Mouse (Mus musculus) right cerebral cortex, postnatal 25 days (tissue): ENCODE data around the gene S1pr2.
A peak's percentile ranks its signal among the peaks of the same experiment; 100 is the strongest.
"Not testable (repeated sequence)": the region's sequence is repeated elsewhere in the genome, so short reads cannot be mapped to it uniquely, and the experiment has no call there.

Experiments used
- DNase-seq: peaks from one replicate; pipeline ENCODE4 v3.0.0; 2022

Gene S1pr2

DNA sequence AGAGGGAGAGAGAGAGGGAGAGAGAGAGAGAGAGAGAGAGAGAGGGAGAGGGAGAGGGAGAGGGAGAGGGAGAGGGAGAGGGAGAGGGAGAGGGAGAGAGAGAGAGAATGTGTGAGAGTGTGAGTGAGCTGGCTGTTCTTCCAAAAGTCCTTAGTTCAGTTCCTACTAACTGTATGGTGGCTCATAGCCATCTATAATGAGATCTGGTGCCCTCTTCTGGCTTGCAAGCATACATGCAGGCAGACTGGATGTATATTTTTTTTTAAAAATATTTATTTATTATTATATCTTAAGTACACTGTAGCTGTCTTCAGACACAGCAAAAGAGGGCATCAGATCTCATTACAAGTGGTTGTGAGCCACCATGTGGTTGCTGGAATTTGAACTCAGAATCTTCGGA, 21.8 kb upstream of the S1pr2 start:
- not testable (repeated sequence) for DNase-seq

DNA sequence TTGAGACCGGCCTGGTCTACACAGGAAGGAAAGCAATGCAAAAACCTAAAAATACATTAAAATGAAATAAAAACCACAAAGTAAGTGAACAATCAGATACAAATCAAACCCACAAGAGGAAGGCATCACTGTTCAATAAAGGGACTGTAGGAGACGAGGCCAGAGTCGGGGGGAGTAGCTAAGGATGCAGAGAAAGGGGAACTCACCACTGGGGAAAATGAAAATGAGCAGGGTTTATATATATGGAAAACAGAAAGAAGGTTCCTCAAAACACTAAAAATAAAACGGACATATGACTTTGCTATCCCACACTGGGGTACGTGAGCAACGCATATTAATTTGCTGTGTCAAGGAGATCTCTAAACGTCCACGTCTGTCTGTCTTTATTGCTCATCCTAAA, 20.5 kb upstream of the S1pr2 start:
- no peak for DNase-seq

DNA sequence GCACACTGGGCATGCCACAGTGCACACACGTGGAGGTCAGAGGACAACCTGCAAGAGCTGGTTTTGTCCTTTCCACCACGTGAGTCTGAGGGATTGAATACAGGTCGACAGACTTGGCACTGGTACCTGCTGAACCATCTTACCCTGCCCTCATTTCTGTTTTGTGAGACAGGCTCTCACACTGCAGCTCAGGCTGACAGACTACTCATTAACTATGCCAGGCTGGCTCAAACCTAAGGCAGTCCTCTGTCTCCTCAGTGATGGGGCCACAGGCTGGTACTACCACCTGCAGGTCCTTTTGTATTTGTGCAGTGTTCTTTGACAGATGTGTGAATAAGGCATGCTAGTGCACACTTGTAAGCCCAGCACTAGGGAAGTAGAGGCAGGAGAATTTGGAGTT, 18.5 kb upstream of the S1pr2 start:
- no peak for DNase-seq

- no peak for DNase-seq
Measured at GRCm38 (mm10) chr9:20993165-20993898, 16.8 kb upstream of the S1pr2 start.

DNA sequence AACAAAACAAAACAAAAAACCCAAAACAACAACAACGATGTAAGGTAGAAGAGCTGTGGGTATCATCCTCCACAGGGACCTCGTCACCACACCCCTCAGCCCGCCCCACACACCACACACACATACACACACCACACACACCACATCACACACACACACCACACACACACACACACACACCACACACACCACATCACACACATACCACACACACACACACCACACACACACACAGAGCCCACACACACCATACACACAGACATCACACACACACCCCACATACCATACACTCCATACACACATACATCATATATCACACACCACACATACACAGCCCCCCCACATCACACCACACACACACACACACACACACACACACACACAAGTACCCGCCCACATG, 15.0 kb upstream of the S1pr2 start:
- no peak for DNase-seq

GRCm38 (mm10) chr9:20990861-20991260, 14.3 kb upstream of the S1pr2 start:
- no peak for DNase-seq

- no peak for DNase-seq
Measured at GRCm38 (mm10) chr9:20987953-20988352, 11.4 kb upstream of the S1pr2 start.

DNA sequence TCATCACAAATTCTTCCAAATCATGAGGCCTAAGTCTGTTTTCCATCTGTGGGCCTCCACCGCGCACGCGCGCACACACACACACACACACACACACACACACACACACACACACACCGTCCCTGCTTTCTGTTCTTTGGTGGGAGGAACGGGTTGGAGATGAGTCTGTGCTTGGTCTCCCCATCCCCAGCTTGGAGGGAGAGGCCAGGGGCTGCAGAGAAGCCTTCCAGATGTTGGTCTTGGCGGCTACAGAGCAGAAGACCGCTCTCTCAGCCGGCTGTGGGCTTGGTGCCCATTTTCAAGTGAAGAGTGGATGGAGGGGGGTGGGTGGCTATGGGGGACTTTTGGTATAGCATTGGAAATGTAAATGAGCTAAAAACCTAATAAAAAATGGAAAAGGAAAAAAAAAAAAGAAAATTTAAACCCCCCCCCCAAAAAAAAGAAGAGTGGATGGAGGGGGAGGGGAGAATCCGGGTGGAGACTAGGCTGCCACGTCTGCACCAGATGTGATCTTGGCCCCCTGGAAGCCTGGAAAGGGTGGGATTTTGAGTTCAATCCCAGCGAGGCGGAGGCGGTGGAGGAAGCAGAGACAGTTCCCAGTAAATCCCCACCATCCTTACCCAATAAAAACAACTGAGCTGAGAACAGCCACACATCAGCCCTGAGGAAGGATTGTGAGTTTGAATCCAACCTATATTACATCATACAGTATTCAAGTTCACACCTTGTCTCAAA, 10.5 kb upstream of the S1pr2 start:
- DNase-seq: no peak

DNA sequence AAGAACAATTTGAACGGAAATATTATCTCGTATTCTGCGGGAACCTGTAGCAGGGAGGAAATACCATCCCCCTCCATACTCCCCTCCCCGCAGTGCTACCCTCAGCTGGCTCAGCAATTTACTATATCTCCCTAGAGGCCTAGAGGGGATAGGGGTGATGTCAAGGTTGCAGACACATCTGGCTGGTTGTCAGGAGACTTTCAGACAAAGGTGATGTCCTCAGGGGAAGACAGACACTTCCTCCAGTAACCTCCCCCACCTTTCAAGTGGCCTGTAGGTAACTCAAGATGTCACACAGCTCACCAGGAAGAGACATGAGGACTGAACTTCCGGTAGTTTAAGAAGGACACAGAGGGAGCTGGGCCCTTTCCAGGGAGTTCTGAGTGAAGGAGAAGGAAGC, 6.6 kb upstream of the S1pr2 start:
- no peak for DNase-seq

GRCm38 (mm10) chr9:20982171-20982570, 5.6 kb upstream of the S1pr2 start:
- no peak for DNase-seq

DNA sequence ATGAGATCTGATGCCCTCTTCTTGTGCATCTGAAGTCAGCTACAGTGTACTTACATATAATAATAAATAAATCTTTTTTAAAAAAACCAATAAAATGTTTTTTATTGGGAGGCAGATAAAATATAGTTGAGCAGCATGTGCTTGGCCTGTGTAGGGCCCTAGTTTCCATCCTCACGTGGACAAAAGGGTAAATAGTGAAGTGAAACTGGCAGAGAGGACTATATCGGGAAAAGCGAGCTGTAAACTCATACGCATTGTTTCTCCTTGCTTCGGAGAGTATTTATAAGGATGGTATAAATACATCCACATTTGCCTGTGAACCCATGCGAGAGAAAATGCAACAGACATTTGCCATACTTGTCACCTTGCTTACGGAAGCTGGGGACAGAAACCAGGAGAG, 3.2 kb upstream of the S1pr2 start:
- no peak for DNase-seq

- no peak for DNase-seq
Measured at GRCm38 (mm10) chr9:20979181-20979580, 2.6 kb upstream of the S1pr2 start.

GRCm38 (mm10) chr9:20978409-20979095, 2.0 kb upstream of the S1pr2 start:
- DNase-seq: no peak

- DNase-seq: no peak
Measured at GRCm38 (mm10) chr9:20976961-20977689, 544 bp upstream of the S1pr2 start.

- peak; percentile 22 for DNase-seq
Measured at GRCm38 (mm10) chr9:20975431-20976215, 958 bp downstream of the S1pr2 start.

DNA sequence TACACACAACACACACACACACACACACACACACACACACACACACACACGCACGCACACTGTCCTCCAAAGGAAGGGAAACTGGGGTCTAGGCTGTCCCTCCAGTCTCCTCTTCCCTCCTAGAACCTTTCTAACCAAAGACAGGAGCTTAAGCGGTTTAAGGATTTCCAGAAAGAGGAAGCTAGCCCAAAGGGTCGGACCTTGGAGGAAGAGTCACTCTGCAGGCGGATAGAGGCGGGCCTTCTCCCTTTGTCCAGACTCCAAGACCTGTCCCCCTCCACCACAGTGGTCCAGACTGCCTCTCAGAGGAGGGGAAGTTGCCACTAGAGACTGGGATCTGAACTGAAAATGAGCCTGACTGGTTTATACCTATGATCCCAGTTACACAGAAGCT, 2.9 kb downstream of the S1pr2 start:
- no peak for DNase-seq

DNA sequence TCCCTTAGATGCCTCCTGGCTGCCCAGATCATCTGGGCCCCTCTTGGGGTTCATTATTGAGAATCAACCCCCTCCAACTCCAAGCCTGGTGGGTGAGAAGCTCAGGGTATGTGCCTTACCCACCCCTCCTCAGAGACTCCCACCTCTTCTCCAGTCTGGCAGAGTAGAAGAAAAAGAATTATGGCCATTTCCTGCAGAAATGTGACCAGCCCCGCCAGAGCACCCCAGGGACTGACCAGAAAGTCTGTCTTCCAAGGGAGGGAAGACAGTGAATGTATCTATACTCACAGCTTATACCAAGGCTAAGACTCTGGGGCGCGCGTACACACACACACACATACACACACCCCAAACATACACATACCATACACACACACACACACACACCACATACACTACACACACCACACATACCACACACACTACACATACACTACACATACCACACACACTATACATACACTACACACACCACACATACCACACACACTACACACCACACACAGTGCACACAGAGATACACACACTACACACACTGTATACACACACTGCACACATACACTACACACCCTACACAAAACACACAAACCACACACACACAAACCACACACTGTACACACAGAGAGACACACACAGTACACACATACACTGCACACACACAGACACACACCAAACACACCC, 3.4 kb downstream of the S1pr2 start:
- no peak for DNase-seq

- peak; percentile 70 for DNase-seq
Measured at GRCm38 (mm10) chr9:20972141-20972992, 4.2 kb downstream of the S1pr2 start.

DNA sequence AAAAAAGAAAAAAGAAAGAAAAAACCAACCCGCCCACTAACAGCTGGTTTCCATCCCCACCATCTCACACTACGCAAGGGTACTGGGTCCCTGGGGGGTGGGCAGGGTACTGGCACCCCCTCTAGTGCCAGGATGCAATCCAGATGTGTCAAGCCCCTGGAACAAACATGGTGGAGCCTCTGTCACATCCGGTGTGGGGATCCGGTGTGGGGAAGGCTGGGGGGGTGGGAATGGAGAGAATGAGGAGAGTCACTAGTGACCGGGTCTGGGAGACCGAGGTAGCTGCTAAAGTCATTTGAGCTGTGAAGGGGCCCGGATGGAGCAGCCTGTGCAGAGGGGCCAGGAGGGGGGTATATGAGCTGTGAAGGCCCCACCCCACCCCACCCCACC, 4.8 kb downstream of the S1pr2 start:
- DNase-seq: peak; percentile 14

GRCm38 (mm10) chr9:20966747-20967146, 9.8 kb downstream of the S1pr2 start:
- no peak for DNase-seq

DNA sequence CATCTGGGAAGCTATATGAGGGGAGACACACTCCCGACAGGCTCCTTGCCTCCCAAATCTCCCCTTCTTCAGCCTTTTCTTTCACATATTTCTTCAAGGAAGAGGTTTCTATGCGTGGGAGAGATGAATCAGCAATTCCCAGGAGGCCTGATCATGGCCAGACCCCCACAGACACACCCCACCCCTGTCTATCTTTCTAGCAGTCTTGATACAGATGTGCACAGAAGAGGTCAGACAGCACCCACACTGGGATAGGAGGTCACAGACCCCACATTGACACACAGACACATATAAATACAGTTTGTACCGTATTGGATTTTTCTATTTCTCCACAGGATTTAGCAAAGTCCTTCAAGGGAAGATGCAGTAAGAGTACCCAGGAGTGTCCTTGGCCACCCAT, 10.6 kb downstream of the S1pr2 start:
- no peak for DNase-seq
